ENCODE assay signal across 17 mouse cellular contexts in the genomic region with DNA sequence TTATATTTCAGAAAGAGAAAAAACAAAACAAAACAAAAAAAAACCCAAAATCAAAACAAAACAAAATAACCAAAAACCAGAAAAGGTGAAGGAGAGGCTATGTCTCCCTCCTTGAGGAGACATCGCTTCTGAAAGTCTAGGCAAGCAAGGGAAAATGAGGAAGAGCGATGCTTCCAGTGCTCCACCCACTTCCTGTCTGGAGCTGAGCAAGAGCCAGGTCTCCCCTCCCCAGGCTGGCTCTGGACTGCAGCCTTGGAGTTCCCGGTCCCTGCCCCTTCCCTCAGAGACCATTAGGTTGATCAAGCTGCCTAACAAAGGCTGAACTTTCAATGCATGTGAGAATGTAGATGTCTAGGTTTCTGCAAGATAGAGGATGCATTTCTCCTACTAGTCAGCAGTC.
DNase-seq lines count a peak whose midpoint lies in the region; ATAC-seq and TF ChIP-seq lines count a peak whose summit lies in the region.
"Had no signal": no experiment of that assay in that cellular context is flagged by ENCODE, and none has a peak within 500 bp of the region (broad histone marks: within the 10 kb centered on the region; RNA-seq: fewer than 3 reads in every experiment).

No protein-coding gene starts in this region.

- H3K4me3 ChIP-seq in gastrocnemius, adult 2 months: no peak overlapping the region
- H3K4me3 ChIP-seq in kidney, embryonic 16.5 days (ENCODE audit: low read length): no peak overlapping the region
- H3K4me3 ChIP-seq in midbrain, postnatal 0 days (ENCODE audit: low read depth, low read length): no peak overlapping the region
- H3K4me3 ChIP-seq in midbrain, embryonic 10.5 days: no peak overlapping the region
- H3K4me3 ChIP-seq: embryonic facial prominence, embryonic 12.5 days; forebrain, embryonic 10.5 days; liver, embryonic 13.5 days; midbrain, embryonic 12.5 days had no signal

- H3K36me3 ChIP-seq in kidney, embryonic 16.5 days (ENCODE audit: insufficient read depth, low read length): no peaks in the 10 kb centered on the region
- no peaks in the 10 kb centered on the region for H3K36me3 ChIP-seq in midbrain, postnatal 0 days (ENCODE audit: insufficient read depth, low read length)
- H3K36me3 ChIP-seq in midbrain, embryonic 10.5 days: no peaks in the 10 kb centered on the region
- H3K36me3 ChIP-seq: embryonic facial prominence, embryonic 12.5 days; forebrain, embryonic 10.5 days; G1E; liver, embryonic 13.5 days; midbrain, embryonic 12.5 days had no signal

- TF ChIP-seq CTCF in gastrocnemius, adult 2 months (IDR thresholded peaks at IDR 0.05): no peak
- TF ChIP-seq CTCF in midbrain, postnatal 0 days (IDR thresholded peaks at IDR 0.05): no peak

- H3K9me3 ChIP-seq in kidney, embryonic 16.5 days (ENCODE audit: low read length): no peaks in the 10 kb centered on the region
- H3K9me3 ChIP-seq in midbrain, postnatal 0 days (ENCODE audit: low read length): no peaks in the 10 kb centered on the region
- no peaks in the 10 kb centered on the region for H3K9me3 ChIP-seq in midbrain, embryonic 10.5 days (replicated peaks)
- H3K9me3 ChIP-seq: embryonic facial prominence, embryonic 12.5 days; forebrain, embryonic 10.5 days; G1E; liver, embryonic 13.5 days; midbrain, embryonic 12.5 days had no signal

- no peaks in the 10 kb centered on the region for H3K27me3 ChIP-seq in kidney, embryonic 16.5 days (ENCODE audit: insufficient read depth, low read length)
- H3K27me3 ChIP-seq in midbrain, postnatal 0 days (ENCODE audit: insufficient read depth, low read length): no peaks in the 10 kb centered on the region
- H3K27me3 ChIP-seq in midbrain, embryonic 10.5 days (ENCODE audit: low read depth, poor library complexity, severe bottlenecking): no peaks in the 10 kb centered on the region
- H3K27me3 ChIP-seq: embryonic facial prominence, embryonic 12.5 days; liver, embryonic 13.5 days; midbrain, embryonic 12.5 days had no signal

- H3K4me1 ChIP-seq in kidney, embryonic 16.5 days (ENCODE audit: insufficient read depth, low read length): peaks cover 38% of the 10 kb centered on the region
- H3K4me1 ChIP-seq in midbrain, postnatal 0 days (ENCODE audit: insufficient read depth, low read length): no peaks in the 10 kb centered on the region
- peaks cover 21% of the 10 kb centered on the region for H3K4me1 ChIP-seq in midbrain, embryonic 10.5 days

- no peak overlapping the region for H3K4me2 ChIP-seq in kidney, embryonic 16.5 days (replicated peaks; ENCODE audit: low read depth, low read length)
- H3K4me2 ChIP-seq in midbrain, postnatal 0 days (ENCODE audit: low read depth, low read length, poor library complexity, severe bottlenecking): no peak overlapping the region
- H3K4me2 ChIP-seq: embryonic facial prominence, embryonic 12.5 days; liver, embryonic 13.5 days; midbrain, embryonic 12.5 days had no signal

- intact Hi-C loops in gastrocnemius, adult 2 months (cut with DNase I): no loop called here
- intact Hi-C loops in gastrocnemius, postnatal 14 days (cut with DNase I; ENCODE audit: low total_unique reads): no loop called here

- peak; percentile 47 for DNase-seq in gastrocnemius, adult 2 months
- DNase-seq in gastrocnemius, postnatal 14 days: no peak
- peak; percentile 64 for DNase-seq in kidney, postnatal 14 days
- DNase-seq in kidney, postnatal 36 days: peak; percentile 58 to 66
- DNase-seq in midbrain, postnatal 0 days (ENCODE audit: low spot score): no peak
- DNase-seq in midbrain, embryonic 10.5 days (ENCODE audit: low spot score): no peak
- DNase-seq: cerebellum, adult 2 months; liver, embryonic 13.5 days; retina, postnatal 1 day had no signal

- whole genome bisulfite sequencing in kidney, embryonic 16.5 days: 43% methylated on average over 3 of the region's 3 CpGs
- WGBS in midbrain, postnatal 0 days: 80% methylated on average over 3 of the region's 3 CpGs
- 86% methylated on average over 3 of the region's 3 CpGs for WGBS in midbrain, embryonic 10.5 days

- H3K9ac ChIP-seq in kidney, embryonic 16.5 days (replicated peaks; ENCODE audit: low read length): no peak overlapping the region
- H3K9ac ChIP-seq in midbrain, postnatal 0 days (replicated peaks; ENCODE audit: low read length, poor library complexity, severe bottlenecking): no peak overlapping the region
- H3K9ac ChIP-seq: embryonic facial prominence, embryonic 12.5 days; liver, embryonic 13.5 days; midbrain, embryonic 12.5 days had no signal

- ATAC-seq in kidney, embryonic 16.5 days (ENCODE audit: low FRiP score, low TSS enrichment): no peak
- ATAC-seq in megakaryocyte, adult 5-6 weeks (ENCODE audit: poor library complexity, severe bottlenecking): peak; percentile 68
- no peak for ATAC-seq in midbrain, postnatal 0 days (ENCODE audit: low FRiP score)
- ATAC-seq: activated CD4-positive, CD25-positive, alpha-beta regulatory T cell, adult 4 months; hindbrain, postnatal 0 days had no signal

- H3K27ac ChIP-seq in gastrocnemius, adult 2 months: peak overlapping the region; percentile 41
- H3K27ac ChIP-seq in kidney, embryonic 16.5 days (ENCODE audit: low read length): no peak overlapping the region
- H3K27ac ChIP-seq in midbrain, postnatal 0 days (ENCODE audit: low read depth, low read length): no peak overlapping the region
- no peak overlapping the region for H3K27ac ChIP-seq in midbrain, embryonic 10.5 days (replicated peaks)
- H3K27ac ChIP-seq: embryonic facial prominence, embryonic 12.5 days; hindbrain, postnatal 0 days; liver, embryonic 13.5 days; midbrain, embryonic 12.5 days had no signal

Comparison
In these comparisons a context has a peak if more than half of its experiments do, and no peak if none do; other contexts are left out.
1. DNase-seq: peak in gastrocnemius, adult 2 months (single experiment), kidney, postnatal 14 days (single experiment) and kidney, postnatal 36 days (2 of 2); none in gastrocnemius, postnatal 14 days (single experiment), midbrain, postnatal 0 days (single experiment) and midbrain, embryonic 10.5 days (single experiment).